Mouse (Mus musculus) gastrocnemius, postnatal 4 days (tissue): Measurements from ENCODE around the gene Ptprh. TPM values are rescaled to one million over a fixed set of nuclear protein-coding genes. Genes with fewer than 3 reads are reported as not detected.
"Not testable (repeated sequence)": the region's sequence is repeated elsewhere in the genome, so short reads cannot be mapped to it uniquely, and the experiment has no call there.

Source experiments
- DNase-seq, 2 experiments: peaks; one replicate each; pipeline ENCODE4 v3.0.0; 2021 to 2022; ENCODE audit warnings: low spot score in 2 of 2, mixed read lengths in 2 of 2
- total RNA-seq, 2 experiments: library from RNA; stranded (reverse); gene quantifications; 2 replicates each; pipeline ENCODE4 v1.2.3; 2021

The Ptprh gene
- total RNA-seq, 2 experiments from 2014 or later = not detected

DNA sequence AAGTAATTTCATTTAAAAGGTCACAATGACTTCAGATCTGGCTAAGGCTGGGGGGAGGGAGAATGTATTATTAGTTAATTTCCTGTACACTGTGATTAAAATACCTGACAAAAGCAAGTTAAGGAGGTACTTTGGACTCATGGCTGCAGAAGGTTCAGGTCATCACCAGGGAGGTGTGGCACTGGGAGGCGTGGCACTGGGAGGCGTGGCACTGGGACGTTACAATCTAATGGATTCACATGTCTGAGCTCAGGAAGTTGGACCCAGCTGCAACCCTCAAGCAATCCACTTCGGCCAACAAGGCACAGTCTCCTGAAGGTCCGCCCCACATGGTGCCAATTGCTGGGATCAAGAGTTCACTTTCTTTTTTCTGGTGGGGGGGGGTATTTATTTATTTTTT is 4.2 kb upstream of the Ptprh start:
- DNase-seq = no peak

DNA sequence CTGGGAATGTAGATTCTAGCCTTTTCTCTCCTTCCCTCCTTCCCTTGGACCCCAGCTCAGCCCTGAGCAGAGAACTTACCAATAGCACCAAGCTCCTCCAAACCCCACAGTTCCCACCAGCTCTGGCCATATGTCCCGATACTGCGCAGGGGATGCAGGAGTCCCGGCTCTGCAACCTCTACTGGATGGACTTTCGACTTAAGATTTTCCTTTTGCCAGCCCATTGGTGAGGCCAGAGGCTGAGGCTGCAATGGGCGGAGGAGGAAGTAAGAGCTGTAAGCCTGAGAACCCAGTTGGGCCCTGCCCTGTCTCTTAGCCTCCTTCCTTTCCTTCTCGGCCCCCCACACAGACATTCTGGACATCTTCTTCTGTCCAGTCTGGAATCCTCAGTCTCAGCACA is 872 bp downstream of the Ptprh start:
- no peak for DNase-seq

DNA sequence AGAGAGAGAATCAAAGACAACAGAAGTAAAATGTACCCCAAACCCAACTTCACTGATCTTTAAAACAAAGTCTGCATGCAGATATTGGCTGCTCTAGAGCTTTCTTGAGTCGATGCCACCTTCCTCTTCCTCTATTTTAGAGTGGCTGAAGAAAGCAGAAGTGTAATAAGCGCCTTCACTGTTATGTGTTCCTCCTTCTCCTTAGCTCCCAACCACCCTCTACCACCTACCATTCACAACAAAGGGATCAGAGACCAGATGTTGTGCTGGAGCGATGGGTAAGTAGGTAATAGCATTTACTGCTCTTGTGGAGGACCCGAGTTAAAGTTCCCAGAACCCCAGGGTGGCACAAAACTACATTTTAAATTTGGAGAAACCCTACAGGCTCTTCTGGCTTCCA is 6.8 kb downstream of the Ptprh start:
- DNase-seq = not testable (repeated sequence)

DNA sequence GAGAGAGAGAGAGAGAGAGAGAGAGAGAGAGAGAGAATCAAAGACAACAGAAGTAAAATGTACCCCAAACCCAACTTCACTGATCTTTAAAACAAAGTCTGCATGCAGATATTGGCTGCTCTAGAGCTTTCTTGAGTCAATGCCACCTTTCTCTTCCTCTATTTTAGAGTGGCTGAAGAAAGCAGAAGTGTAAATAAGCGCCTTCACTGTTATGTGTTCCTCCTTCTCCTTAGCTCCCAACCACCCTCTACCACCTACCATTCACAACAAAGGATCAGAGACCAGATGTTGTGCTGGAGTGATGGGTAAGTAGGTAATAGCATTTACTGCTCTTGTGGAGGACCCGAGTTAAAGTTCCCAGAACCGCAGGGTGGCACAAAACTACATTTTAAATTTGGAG is 22.4 kb downstream of the Ptprh start:
- peak in 1 of 2 experiments; percentile 1 for DNase-seq

DNA sequence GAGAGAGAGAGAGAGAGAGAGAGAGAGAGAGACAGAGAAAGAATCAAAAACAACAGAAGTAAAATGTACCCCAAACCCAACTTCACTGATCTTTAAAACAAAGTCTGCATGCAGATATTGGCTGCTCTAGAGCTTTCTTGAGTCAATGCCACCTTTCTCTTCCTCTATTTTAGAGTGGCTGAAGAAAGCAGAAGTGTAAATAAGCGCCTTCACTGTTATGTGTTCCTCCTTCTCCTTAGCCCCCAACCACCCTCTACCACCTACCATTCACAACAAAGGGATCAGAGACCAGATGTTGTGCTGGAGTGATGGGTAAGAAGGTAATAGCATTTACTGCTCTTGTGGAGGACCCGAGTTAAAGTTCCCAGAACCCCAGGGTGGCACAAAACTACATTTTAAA is 31.5 kb downstream of the Ptprh start:
- DNase-seq = not testable (repeated sequence)

DNA sequence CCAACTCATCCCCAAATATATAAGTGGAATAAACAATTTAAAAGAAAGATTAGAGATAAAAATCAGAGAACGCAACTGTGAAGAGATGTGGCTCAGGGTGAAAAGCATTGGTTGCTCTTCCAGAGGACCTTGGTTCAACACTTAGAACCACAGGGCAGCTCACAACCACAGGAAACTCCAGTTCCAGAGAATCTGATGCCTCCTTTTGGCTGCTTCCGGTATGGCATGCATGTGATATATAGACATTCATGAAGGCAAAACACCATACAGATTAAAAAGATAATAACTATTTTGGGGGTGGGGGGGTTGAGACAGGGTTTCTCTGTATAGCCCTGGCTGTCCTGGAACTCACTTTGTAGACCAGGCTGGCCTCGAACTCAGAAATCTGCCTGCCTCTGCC is 41.2 kb downstream of the Ptprh start:
- no peak for DNase-seq

DNA sequence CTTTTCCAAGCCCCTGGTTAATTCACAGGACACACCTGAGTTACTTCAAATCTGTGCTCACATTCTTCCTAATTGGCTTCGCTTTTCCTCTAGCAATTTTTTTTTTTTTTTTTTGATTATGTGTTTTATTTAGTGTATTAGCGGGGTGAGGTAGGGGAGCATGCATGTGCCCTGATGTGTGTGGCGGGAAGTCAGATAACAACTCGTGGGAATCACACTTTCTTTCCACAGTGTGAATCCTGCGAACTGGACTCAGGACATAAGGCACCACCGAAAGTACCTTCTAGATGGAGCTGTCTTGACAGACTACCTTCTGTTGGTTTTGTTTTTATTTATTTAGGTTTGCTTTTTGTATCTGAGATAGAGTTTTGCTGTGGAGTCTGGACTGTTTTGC is 46.7 kb downstream of the Ptprh start:
- no peak for DNase-seq

DNA sequence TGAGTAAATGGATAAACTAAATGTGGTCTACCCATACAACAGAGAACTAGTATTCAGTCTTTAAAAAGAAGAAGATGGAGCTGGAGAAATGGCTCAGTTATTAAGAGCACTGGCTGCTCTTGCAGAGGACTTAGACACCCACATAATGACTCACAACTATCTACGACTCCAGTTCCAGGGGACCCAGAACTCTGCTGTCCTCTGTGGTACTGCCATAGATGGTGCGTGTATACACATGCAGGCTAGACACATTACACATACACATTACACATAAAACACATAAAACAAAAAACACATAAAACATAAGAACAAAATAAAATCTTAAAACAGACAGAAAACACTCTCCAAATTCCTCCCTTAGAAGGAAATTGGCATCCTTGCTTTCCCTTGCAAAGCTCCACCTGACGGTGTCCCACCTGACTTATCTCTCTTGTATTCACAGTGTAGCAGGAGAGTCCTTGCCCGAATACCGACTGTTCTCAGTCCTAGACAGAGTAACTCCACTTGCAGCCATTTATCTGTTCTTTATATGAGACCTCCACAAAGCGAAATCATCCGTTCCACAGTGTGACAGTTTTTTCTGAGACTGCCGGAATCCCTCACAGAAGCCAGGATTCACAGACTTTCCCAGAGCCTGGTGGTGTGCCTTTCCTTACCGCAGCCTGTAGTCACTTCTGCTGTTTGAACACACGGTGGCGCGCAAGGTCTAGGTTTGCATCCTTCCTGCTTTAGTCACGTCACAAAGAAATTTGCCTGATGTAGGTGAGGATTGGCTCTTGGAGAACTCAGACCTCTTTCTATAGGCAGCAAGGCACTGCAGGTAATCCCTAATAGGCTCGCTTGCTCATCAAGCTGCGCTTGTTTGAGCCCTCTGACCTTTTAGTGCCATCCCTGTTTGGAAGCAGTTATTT is 47.3 kb downstream of the Ptprh start:
- DNase-seq = peak; percentile 33 to 57

DNA sequence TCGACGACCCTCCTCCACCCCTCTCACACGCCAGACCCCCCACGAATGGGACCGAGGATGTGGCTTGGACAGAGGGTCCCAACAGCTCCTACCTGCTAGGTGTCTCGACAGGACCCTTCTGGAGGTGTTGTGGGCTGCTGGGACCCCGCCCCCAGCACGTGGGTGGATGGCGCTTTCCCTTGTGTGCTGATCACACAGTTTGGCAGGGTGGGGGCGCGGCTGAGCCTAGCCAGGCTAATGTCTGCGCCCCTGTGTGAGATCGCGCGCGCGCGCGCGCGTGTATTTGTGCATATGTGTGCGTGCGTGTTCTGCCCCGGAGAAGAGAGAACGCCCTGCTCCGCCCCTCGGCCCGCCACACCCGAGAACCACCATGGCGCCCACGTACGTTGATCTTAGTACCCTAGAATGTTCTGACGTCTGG is 56.6 kb downstream of the Ptprh start, which contains the start of gene Syt5:
Gene Syt5 (minus strand): TSS at position 321 of the 421 bp plus-strand sequence.
- no peak for DNase-seq

DNA sequence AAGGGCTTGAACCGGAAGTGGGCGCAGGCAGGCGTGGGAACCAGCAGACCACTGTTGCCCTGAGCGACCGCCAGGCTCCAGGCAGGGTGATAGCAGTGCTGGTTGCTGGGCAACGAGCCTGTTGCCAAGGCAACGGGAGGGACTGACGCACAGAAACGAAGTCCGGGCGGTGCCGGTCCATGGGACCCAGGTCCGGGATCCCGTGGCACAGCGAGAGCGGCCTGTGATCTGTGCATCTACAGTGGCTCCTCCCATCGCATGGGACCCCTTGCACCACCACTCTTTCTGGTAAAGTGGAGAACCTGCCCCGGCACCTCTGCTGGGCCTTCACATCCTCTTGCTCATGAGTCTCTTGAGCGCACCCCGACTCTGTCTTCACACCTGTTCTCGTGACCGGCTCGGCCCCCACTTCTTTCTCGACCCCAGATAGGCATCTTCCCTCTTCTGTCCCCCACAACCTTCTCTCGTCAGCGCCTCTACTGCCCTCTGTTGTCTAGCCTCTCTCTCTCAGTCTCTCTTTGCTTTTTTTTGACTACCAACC is 57.2 kb downstream of the Ptprh start:
- peak in 1 of 2 experiments; percentile 22 for DNase-seq

DNA sequence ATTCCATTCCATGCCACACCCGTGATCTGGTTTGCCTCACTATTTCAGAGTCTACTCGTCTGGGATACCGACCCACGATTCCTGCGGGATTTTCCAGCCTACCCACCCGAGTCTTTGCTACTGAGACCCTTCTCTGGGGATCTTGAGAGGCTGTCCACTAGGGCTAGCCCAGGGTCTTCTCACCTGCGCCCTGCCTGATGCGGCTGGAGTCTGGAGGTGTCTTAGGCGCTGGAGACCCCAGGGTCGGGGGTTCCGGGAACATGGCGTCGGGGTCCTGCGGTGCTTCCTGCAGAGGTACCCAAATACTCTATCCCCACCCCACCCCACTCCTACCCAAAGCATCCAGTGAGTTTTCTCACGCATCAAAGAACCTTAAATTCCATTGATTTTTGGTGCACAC is 57.8 kb downstream of the Ptprh start:
- no peak for DNase-seq

DNA sequence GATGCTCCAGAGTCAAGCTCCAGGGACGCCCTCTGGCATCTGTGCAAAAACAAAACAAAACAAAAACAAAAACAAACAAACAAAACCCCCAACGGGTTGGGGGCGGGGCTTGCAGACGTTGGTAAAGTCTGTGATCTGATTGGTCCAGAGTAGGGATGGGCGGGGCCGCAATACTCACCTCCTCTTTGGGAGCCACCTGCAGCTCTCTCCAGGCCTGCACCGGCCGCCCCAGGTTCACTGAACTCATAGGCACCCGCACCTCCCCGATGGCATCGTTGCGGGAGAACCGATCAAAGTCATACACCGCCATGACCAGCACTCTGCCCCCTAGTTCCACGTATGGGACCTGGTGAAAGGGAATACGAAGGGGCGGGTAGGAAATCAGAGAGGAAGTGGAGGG is 61.8 kb downstream of the Ptprh start:
- DNase-seq = no peak

DNA sequence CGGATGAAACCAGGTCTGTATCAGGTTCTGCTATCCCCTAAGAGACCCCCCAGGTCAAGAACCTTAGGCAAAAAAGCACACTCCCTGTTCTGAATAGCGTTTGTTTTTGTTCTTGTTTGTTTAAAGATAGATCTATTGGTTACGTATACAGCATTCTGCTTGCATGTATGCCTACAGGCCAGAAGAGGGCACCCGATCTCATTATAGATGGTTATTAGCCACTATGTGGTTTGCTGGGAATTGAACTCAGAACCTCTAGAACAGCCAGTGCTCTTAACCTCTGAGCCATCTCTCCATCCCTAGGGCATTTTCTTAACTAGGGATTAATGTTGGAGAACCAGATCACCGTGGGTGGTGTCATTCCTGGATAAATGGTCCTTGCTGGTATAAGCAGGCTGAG is 62.5 kb downstream of the Ptprh start:
- DNase-seq = no peak

DNA sequence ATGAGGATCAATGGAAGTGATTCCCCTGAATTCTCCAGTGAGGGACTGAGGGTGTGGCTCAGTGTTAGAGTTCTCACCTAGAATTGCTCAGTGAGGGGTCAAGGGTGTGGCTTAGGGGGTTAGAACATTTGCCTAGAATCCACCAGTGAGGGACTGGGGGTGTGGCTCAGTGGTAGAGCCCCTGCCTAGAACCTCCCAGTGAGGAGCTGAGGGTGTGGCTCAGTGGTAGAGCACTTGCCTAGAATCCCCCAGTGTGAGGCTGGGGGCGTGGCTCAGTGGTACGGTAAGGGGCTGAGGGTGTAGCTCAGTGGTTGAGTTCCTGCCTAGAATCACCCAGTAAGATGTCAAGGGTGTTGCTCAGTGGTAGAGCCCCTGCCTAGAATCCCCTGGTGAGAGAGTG is 64.8 kb downstream of the Ptprh start:
- no peak for DNase-seq

DNA sequence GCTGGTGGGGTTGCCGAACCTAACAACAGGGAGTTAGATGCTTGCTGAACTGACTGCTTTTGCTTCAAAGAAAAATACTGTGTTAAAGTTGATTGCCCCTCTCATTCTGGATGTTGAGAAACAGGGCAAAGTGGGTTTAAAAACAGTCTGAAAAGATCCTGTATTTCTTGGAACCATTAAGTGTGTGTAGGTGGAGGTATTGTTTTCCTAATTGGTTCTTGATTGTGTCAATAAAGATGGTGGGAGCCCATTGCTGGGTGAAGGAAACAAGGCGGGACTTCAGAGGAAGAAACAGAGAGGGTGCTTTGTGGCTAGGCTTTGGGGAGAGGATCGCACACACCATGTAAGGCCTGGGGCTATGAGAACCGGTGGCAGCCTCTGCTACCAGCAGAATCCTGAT is 66.7 kb downstream of the Ptprh start:
- DNase-seq = no peak

DNA sequence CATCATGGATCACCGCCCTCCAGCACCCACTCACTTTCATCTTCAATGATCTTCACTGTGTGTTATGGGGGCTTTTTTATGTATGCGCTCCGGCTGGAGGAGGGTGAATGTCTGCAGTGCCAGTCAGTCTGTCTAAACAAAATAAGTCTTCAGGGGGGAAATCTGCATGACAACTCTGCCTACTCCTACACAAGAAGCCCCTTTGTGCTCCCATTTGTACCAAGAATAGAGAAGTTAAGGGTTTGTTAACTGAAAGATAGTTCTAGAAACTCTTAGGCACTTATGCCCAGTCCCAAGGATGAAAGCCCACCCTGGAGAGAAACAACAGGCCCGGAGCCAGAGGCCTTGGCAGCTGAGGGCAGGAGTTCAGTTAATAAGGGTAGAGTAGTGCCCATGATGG is 67.5 kb downstream of the Ptprh start:
- DNase-seq = no peak

DNA sequence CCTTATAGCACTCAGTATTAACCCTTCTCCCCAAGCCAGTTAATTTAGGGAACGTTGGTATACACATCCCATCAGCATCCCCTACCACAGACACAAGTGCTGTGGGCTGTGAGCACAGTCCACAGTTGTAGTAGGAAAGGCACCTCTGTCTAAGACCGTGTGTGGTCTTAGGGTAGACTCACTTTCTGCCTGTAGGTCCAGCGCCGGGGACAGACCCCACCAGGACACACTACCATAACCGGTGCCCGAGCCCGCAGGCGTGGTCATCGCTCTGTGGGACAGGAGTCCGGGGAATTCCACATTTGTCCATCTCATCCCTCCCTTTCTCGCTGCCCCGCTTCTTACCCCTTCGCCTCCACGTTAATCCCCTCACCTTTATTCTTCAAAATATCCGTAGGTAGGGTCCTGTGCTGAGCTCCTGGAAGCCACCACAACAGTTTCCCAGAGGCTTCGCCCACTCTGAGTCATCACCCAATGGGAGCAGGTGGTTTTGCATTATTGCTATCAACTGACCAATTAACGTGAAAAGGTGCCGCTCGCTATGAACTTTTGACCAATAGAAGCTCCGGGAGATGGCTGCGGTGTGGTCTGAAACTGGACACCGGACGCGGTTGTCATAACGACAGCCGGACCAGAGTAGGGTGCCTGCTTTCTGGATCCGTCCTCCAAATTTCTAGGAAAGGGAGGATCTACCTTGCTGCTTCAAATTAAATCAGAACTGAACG is 71.7 kb downstream of the Ptprh start, which contains the start of gene Dnaaf3:
Gene Dnaaf3 (minus strand): TSS at position 449 of the 725 bp plus-strand sequence.
- peak in 1 of 2 experiments; percentile 51 for DNase-seq

DNA sequence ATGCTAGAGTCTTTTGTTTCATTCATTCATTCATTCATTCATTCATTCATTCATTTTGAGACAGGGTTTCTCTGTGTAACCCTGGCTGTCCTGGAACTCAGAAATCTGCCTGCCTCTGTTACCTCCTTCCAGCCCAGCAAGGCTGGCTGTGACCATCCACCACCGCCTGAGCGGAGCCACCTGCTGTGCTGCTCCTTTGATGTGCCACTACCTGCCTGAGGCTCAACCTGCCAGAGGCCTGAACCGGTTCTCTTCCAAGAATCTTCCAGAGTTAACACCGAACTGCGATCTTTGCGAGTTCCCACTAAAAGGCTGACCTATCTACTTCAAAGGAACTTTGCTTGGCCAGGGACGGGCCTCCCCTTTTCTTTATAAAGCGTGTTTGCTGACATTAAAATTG is 73.7 kb downstream of the Ptprh start:
- not testable (repeated sequence) for DNase-seq

DNA sequence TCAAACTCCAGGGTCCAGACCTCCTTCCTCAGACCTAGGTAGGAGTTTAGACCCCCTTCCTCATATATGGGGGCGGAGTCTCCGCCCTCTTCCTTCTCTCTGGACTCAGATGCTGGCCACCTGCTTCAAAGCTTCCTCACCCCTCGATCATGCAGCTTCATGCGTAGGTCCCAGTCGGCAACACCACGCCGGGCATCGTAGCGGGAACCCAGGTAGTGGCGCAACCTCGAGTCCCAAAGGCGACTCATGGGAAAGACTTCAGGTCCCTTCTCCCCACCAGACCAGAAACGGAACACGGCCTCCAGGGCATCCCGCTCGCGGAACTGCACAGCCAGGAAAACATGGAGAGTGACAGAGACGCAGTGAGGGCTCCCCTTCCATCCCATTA is 76.5 kb downstream of the Ptprh start:
- DNase-seq = no peak

DNA sequence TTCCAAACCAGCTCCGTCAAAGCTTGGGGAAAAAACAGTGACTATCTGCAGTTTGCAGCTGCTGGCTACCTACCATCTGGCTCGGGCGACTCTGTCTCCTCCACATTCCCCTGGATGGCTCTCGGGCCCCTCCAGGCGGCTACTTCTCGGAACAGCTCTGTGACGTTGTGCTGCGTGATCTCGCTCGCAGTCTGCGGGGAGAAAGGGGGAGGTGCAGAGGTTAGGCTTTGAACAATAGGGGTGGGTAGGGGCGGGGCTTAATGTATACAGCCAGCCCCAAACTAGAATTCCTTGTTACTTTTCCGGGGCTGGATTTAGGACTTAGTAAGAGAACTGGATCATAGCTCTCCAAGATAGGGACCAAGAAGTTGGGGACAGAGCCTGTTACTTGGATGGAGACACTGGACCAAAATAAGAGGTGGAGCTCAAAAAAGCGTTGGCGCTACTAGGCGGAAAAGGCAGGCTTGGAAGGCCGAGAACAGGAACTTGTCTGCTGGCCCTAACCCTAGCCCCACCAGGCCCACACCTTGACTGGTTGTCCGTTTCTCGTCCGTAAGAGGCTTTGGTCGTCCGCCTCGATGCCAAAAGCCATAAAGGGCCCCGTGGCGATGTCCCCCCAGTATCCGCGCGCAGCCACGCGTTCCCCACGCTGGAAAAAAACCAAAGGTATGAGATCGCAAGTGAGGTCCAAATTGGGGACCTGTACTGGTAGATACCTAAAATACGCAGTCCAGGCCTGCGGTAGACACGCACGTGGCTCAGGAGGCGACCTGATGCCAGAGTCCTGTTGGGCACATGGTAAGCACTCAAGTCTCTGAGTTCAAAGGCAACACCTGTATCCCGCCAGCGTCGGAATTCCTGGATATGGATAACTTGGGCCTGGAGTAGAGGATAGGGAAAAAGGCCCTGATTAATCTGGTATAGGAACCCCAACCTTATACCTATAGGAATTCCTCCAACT is 77.2 kb downstream of the Ptprh start:
- peak; percentile 70 to 86 for DNase-seq
